Mouse (Mus musculus) cerebellum, adult 2 months (tissue): ENCODE results near the gene Dapk1.

ENCODE experiments used
- CTCF ChIP-seq: fragments of 200-500 bp; IDR thresholded peaks from 2 replicates; pipeline ENCODE4 v1.5.1; 2011; ENCODE audit warnings: low read depth, mild to moderate bottlenecking, control low read depth, low read length, moderate library complexity, borderline replicate concordance; ENCODE audit not compliant: insufficient read depth
- POLR2A ChIP-seq: fragments of 200-500 bp; IDR thresholded peaks from 2 replicates; pipeline ENCODE4 v1.6.1; 2011; ENCODE audit warnings: low read length, control low read depth, borderline replicate concordance; ENCODE audit not compliant: insufficient read depth

DNA sequence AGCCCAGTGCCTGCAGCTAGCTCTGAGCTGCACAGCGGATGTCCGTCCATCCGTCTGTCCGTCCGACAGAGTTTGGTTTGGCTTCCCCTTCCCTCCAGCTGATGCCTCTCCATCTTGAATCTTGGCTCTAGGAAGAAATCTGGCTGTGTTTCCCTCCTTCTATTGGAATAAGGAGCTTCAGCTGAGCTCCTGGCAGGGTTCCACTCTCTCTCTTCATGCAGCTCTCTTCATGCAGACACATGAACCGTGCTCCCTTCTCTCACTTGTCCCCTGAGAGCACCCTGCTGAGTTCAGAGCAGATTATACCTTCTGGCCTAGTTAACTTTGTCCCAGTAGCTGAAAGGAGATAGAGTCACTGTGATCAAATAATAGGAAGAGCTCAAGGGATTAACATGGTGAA is 83.5 kb downstream of the Dapk1 start:
- TF ChIP-seq POLR2A (no peak), CTCF (no peak)
